Mouse (Mus musculus) erythroblast, embryonic 14.5 days (primary cell): ENCODE data around the gene Dnah1. TPM values are rescaled to one million over a fixed set of nuclear protein-coding genes. Genes with fewer than 3 reads are reported as not detected.

Source experiments
- H3K27me3 ChIP-seq: 2 replicates; pipeline ENCODE4 v1.6.1; 2012; ENCODE audit warnings: inconsistent platforms; ENCODE audit not compliant: control insufficient read depth
- H3K36me3 ChIP-seq: 2 replicates; pipeline ENCODE4 v1.6.1; 2012; ENCODE audit warnings: mild to moderate bottlenecking, inconsistent platforms; ENCODE audit not compliant: control insufficient read depth
- H3K4me1 ChIP-seq: 2 replicates; pipeline ENCODE4 v1.6.1; 2012; ENCODE audit warnings: inconsistent platforms; ENCODE audit not compliant: control insufficient read depth
- H3K4me3 ChIP-seq: replicated peaks from 2 replicates; pipeline ENCODE3; 2012; ENCODE audit warnings: moderate library complexity, mild to moderate bottlenecking, inconsistent platforms
- H3K9me3 ChIP-seq: 2 replicates; pipeline ENCODE4 v1.6.1; 2012; ENCODE audit warnings: low read length, inconsistent platforms, mixed read lengths; ENCODE audit not compliant: control insufficient read depth
- GATA1 ChIP-seq: IDR thresholded peaks from 2 replicates; pipeline ENCODE4 v1.6.1; 2012; ENCODE audit warnings: low read length, inconsistent platforms, mixed read lengths
- TAL1 ChIP-seq: IDR thresholded peaks from 3 replicates; pipeline ENCODE4 v1.6.1; 2012; ENCODE audit warnings: low read length, inconsistent platforms, mixed read lengths
- polyA plus RNA-seq: library from polyadenylated mRNA; stranded (reverse); fragments of >175 nt; gene quantifications from 2 replicates; pipeline ENCODE4 v1.2.3, GENCODE M21; 2012

Gene Dnah1
- polyA plus RNA-seq, 1 experiment: not detected

DNA sequence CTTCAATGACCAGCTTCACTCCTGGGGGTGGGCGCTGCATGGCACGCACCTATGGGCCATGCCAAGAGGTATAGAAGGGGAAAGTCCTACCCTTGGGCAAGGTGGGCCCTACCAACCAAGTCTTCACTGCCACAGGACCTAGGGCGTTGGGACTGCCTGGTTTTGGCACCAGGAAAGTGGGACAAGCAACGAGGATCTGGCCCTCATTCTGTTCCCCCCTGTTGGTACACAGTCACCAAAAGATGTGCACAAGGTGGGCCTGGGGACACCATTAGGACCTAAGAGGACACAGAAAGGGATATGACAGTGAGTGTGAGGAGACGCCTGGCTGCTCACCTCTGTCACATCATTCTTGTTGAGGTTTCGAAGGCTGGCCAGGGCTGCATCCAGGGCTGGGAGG is 52.6 kb downstream of the Dnah1 start:
- Histone ChIP-seq H3K9me3 (no peaks in the 10 kb centered on the region), H3K4me3 (no peak overlapping the region), H3K36me3 (no peaks in the 10 kb centered on the region), H3K4me1 (peaks cover 16% of the 10 kb centered on the region), H3K27me3 (peaks cover 17% of the 10 kb centered on the region)
- no peak for TF ChIP-seq GATA1
- TF ChIP-seq TAL1: no peak

DNA sequence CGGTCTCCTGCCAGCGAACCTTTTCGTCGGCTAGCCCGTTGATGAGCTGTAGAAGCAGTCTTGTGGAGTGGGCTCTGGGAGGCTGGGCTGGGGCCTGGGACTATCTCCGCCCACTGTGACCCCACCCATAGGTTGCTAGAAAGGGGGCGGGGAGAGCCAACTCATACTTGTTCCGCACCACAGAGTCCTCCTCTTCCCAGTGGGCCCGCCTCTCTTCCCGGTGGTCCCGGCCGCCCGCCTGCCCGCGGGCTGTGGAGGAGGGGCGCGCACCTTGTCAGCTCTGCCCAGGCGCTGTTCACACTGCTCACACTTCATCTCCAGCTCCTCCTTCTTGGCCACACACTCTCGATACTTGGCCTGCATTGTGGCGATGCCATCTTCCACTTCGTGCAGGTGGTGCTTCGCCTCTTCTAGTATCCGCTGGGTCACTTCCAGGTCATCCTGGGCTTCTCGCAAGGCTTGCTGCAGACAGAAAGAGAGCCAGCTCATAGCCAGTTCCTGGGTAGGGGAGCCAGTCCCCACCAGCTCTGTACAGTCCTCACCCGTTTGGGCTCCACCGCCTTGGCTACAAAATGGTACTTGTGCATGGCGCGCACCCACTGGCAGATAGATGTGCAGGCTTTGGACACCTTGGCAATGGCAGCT is 54.1 kb downstream of the Dnah1 start:
- TF ChIP-seq TAL1 (no peak), GATA1 (no peak)
- Histone ChIP-seq H3K27me3 (peaks cover 17% of the 10 kb centered on the region), H3K36me3 (no peaks in the 10 kb centered on the region), H3K4me1 (peaks cover 16% of the 10 kb centered on the region), H3K9me3 (no peaks in the 10 kb centered on the region), H3K4me3 (peak overlapping the region; percentile 9)

DNA sequence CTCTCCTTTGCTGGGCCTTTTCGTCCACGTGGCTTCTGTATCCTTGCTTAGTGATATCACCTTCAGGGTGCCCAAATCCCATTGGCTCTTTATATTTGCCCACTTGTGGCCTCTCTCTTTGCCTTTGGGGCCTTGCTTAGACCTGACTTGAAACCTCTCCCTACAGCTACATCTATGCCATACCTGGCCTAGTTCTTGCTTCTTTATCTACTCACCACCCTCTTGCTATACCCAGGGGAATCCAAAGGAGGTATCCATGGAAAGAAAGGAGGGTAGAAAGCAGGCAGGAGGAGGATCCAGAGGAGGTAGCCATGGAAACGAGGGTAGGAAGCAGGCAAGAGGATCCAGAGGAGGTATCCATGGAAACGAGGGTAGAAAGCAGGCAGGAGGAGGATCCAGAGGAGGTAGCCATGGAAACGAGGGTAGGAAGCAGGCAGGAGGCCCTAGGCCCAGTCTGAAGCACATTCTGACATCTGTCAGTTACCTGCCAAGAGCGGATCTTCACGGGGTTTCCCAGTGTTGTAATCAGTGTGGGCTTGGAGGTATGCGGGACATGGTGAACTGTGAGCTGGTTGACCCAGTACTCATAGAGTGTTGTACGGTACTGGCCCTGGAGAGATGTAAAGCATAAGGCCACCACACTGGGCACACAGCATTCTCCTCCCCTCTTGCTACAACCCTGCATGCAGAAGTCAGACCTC is 55.2 kb downstream of the Dnah1 start:
- Histone ChIP-seq H3K4me3 (no peak overlapping the region), H3K9me3 (no peaks in the 10 kb centered on the region), H3K36me3 (peaks cover 6% of the 10 kb centered on the region), H3K4me1 (peaks cover 24% of the 10 kb centered on the region), H3K27me3 (peaks cover 17% of the 10 kb centered on the region)
- no peak for TF ChIP-seq TAL1
- no peak for TF ChIP-seq GATA1

DNA sequence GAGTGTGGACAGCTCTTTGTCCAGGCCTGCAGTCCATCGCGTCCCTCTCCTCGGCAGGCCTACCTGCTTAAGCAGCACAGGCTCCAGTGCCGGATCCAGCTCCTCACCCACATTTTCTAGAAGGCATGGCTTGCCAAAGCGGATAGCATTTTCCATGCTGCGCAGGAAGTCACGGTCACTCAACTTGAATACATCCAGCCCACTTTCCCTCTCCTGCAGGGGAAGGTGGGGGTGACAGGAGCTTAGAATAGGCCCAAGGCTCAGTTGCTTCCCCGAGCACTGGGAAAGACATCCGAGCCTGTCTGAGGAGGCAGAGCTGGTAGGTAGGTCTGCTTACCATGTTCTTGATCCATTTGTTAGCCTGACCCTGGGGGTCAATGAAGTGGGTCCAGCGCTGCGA is 56.0 kb downstream of the Dnah1 start:
- peaks cover 14% of the 10 kb centered on the region for H3K36me3 ChIP-seq
- H3K27me3 ChIP-seq: peaks cover 17% of the 10 kb centered on the region
- TF ChIP-seq TAL1 (no peak), GATA1 (no peak)
- H3K4me1 ChIP-seq: peaks cover 31% of the 10 kb centered on the region
- H3K4me3 ChIP-seq: no peak overlapping the region
- H3K9me3 ChIP-seq: no peaks in the 10 kb centered on the region

- H3K27me3 ChIP-seq: no peaks in the 10 kb centered on the region
- no peaks in the 10 kb centered on the region for H3K9me3 ChIP-seq
- peaks cover 81% of the 10 kb centered on the region for H3K36me3 ChIP-seq
- peak; percentile 67 for TF ChIP-seq TAL1
- peak; percentile 67 for TF ChIP-seq GATA1
- H3K4me3 ChIP-seq: peak overlapping the region; percentile 53
- peaks cover 70% of the 10 kb centered on the region for H3K4me1 ChIP-seq
These were observed 62.8 kb downstream of the Dnah1 start for GRCm38 (mm10) chr14:31260932-31261331.

DNA sequence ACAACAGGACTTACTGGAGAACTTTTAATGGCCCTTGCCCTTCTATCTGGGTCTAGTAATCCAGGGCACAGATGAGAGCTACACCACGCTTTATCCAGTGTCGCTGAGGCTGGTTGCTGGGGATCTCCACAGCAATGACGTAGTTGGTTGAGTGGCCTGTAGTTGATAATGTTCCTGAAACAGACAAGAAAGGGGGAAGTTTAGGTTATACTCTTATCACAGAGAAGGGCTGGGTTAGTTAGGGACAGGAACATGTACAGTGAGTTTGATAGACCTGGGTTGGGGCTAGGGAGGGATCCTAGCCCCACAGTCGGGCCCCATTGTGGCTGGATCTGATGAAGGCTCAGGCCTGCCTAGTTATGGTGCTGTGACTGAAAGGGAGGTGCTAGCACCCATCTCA is 63.3 kb downstream of the Dnah1 start:
- peaks cover 70% of the 10 kb centered on the region for H3K4me1 ChIP-seq
- H3K27me3 ChIP-seq: no peaks in the 10 kb centered on the region
- peaks cover 86% of the 10 kb centered on the region for H3K36me3 ChIP-seq
- TF ChIP-seq TAL1: no peak
- TF ChIP-seq GATA1: no peak
- H3K9me3 ChIP-seq: no peaks in the 10 kb centered on the region
- H3K4me3 ChIP-seq: peak overlapping the region; percentile 53

- peaks cover 100% of the 10 kb centered on the region for H3K36me3 ChIP-seq
- no peak for TF ChIP-seq GATA1
- no peak overlapping the region for H3K4me3 ChIP-seq
- H3K9me3 ChIP-seq: no peaks in the 10 kb centered on the region
- H3K27me3 ChIP-seq: no peaks in the 10 kb centered on the region
- H3K4me1 ChIP-seq: peaks cover 68% of the 10 kb centered on the region
These were observed 65.1 kb downstream of the Dnah1 start for GRCm38 (mm10) chr14:31258476-31259050.

- Histone ChIP-seq H3K27me3 (no peaks in the 10 kb centered on the region), H3K36me3 (peaks cover 51% of the 10 kb centered on the region), H3K4me1 (peaks cover 40% of the 10 kb centered on the region), H3K9me3 (no peaks in the 10 kb centered on the region), H3K4me3 (peak overlapping the region; percentile 79)
- no peak for TF ChIP-seq GATA1
- no peak for TF ChIP-seq TAL1
These were observed 71.6 kb downstream of the Dnah1 start for GRCm38 (mm10) chr14:31252091-31252490.

DNA sequence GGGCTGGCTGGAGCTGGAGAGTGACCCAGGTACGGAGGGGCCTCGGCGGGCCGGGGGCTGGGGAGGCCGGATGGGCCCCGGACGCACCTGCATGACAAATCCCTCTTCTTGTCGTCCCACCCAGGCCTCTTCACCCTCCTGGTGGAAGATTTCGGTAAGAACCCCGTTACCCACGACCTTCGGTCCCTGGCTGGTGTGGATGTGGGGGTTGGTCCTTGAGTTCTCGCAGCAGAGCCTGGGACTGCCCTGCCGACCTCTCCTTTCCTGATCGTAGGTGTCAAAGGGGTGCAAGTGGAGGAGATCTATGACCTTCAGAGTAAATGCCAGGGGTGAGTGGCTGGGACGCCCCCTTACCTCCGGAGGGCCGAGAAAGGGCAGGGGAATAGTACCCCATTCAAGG is 72.1 kb downstream of the Dnah1 start:
- no peaks in the 10 kb centered on the region for H3K9me3 ChIP-seq
- no peaks in the 10 kb centered on the region for H3K27me3 ChIP-seq
- H3K4me1 ChIP-seq: peaks cover 39% of the 10 kb centered on the region
- H3K36me3 ChIP-seq: peaks cover 48% of the 10 kb centered on the region
- TF ChIP-seq TAL1 (no peak), GATA1 (no peak)
- peak overlapping the region; percentile 79 for H3K4me3 ChIP-seq
